Mouse (Mus musculus): ENCODE data around the gene Cd209a.

DNA sequence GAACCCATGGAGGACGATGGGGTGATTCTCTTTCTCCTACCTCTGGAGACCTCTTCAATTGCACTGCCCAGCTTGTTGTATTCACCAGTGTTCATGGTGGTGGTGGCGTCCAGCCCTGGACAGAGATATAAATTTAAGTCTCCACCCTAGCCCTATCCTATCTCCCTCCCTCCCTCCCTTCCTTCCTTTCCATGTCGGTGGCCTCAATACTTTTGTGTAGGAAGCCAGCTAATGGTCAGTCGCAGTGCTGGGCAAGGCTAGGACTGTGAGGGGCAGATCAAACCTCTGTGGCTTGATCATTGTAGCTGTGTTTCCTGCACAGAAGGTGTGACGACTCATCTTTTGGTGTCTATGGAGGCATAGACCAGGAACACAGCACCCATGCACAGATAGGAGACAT lies 28.2 kb downstream of the Cd209a start, which contains the start of gene Clec4g:
- TF ChIP-seq RCOR1 (conservative IDR thresholded peaks at IDR 0.05; ENCODE audit: low read depth, low read length), result no peak
- no peak for TF ChIP-seq ZC3H11A (IDR thresholded peaks at IDR 0.05; ENCODE audit: low read depth, low read length)
- TF ChIP-seq POLR2A (IDR thresholded peaks at IDR 0.05; ENCODE audit: low read depth, low read length), result no peak
- TF ChIP-seq CTCF (conservative IDR thresholded peaks at IDR 0.05 in 1 of 2, IDR thresholded peaks at IDR 0.05 in 1 of 2; ENCODE audit: low read depth in 2 of 2, low read length in 2 of 2), result no peak
- TF ChIP-seq CHD2 (IDR thresholded peaks at IDR 0.05; ENCODE audit: low read length), result no peak
- TF ChIP-seq POLR2AphosphoS2 (IDR thresholded peaks at IDR 0.05; ENCODE audit: low read depth, low read length), result no peak
- TF ChIP-seq CHD1 (IDR thresholded peaks at IDR 0.05; ENCODE audit: low read depth, low read length), result no peak
- TF ChIP-seq USF2 (conservative IDR thresholded peaks at IDR 0.05; ENCODE audit: low read depth, low read length), result no peak
- TF ChIP-seq MAZ (IDR thresholded peaks at IDR 0.05; ENCODE audit: low read depth, low read length), result no peak
- no peak for TF ChIP-seq HCFC1 (IDR thresholded peaks at IDR 0.05; ENCODE audit: low read depth, low read length)
- no peak for TF ChIP-seq NRF1 (IDR thresholded peaks at IDR 0.05; ENCODE audit: low read depth, low read length)
- no peak for TF ChIP-seq EP300 (IDR thresholded peaks at IDR 0.05; ENCODE audit: low read length)
